Mouse (Mus musculus) T-helper 1 cell (primary cell): ENCODE results near the gene Prickle4.
"Not testable (repeated sequence)": the region's sequence is repeated elsewhere in the genome, so short reads cannot be mapped to it uniquely, and the experiment has no call there.

Source experiments
- in situ Hi-C: fragments of 300-600 bp; cut with MboI, MseI; formaldehyde crosslinking; loops from one replicate; pipeline ENCODE4 v1.15.1; 2025; ENCODE audit warnings: high pct_unique_total_duplicates

Prickle4 gene

DNA sequence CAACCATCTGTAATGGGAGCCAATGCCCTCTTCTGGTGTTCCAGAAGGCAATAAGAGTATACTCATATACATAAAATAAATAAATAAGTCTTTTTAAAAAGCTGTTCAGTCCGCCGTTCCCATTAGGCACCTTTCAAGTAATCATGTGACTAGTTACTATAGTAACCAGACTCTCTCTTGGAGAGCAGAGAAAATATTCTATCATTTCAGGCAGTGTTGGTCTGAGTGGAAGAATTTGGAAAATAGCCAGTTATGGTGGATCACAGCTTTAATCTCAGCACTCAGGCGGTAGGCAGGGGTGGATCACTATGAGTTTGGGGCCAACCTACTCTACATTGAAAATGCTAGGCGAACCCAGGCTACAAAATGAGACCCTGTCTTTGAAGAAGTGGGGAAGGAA lies 25.4 kb downstream of the Prickle4 start:
- in situ Hi-C loops: no loop called here

DNA sequence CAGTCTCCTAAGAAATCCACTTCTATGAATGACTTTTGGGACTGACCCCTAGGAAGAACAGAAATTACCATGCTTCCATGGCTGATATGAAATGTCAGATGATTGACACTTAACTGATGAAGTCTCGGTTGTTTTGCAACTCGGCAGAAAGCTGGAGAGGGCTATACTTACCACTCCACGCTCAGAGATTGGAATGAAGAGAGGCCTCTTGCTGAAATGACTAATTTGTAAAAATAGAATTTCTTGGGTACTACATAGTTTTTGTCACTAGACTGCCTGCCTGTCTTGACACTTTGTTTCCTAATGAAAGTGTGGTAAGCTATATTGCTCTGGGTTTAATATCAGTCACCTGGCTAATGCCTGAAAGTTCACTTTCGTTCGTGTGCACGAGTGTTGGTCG lies 30.1 kb downstream of the Prickle4 start:
- in situ Hi-C loops: no loop called here

DNA sequence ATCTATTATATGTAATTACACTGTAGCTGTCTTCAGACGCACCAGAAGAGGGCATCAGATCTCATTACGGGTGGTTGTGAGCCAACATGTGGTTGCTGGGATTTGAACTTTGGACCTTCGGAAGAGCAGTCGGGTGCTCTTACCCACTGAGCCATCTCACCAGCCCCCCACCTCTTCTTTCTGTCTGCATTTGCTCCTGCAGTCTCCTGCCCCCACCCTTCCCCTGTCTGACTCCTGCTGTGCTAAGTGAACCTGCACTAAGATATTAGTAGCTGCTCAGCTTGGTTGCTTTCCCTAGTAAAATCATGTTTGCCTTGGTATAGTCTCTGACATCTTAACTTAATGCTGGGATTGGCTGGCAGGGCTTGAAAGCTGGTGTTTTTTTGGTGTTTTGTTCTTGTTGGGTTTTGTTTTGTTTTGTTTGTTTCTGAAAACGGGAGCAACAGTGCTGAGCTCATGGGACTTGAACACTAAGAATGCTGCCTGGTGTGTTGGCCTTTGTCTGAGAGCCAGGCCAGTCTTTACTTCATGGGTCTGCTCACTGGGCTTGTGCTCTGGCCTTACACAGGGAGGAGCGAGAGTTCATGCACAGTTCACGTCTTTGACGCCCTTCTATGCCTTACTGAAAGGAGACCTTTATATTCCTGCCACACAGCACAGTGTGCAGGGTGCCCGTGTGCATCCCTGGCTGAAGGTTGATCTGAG lies 31.4 kb downstream of the Prickle4 start:
- in situ Hi-C loops: no loop called here

DNA sequence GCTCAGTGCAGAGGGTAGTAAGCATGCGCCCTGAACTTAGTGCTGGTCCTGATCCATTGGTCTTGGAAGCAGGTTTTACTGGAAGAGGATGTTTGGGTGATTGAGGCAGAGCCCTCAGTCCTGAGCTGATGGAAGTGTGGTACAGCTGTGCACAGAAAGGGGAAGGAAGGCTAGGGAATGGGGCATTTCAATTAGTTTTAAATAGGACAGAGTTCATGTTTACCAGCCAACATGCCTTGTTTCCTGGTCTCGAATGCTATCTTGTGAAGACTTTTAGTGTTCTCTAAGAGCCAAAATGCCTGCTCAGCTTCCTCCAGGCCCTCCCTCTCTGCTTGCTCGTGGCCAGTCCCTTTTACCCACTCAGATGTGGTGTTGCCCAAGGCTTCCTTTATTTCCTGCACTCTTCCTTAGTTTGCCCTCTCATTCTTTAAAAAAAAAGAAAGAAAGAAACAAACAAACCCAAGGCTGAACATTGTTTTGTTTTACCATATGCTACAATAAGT lies 35.7 kb downstream of the Prickle4 start:
- in situ Hi-C loops: no loop called here

DNA sequence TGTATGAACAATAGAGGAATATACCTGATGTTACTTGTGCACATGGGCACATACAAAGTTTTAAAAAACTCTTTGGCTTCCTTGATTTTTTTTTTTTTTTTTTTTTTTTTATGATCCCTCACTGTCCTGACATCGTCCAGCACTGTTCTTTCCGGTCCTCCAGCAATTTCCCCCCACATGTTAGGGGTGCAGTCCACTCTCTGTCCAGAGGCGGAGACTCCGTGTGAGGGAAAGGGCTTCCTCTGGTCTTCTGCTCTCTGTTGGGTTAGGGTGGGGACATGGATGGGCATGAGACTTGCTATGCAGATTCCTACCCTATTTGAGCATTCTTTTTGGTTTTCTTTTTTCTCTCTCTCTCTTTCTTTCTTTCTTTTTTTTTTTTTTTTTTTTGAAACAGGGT lies 36.6 kb downstream of the Prickle4 start:
- in situ Hi-C loops: no loop called here

DNA sequence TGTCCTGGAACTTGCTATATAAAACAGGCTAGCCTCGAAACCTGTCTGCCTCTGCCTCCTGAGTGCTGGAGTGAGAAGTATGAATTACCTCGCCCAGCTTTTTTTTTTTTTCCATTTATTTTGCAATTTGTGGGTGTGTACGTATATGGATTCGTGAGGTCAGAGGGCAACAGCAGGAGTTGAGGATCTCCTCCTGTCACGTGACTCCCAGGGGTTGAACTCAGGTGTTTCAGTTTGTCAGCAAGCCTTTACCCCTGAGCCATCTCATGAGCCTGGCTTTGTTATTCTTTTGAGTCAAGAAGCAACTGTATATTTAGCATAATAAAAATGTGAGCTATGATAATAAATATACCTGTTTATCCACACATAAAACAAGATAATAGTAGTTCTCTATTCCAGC lies 38.8 kb downstream of the Prickle4 start:
- in situ Hi-C loops: no loop called here

DNA sequence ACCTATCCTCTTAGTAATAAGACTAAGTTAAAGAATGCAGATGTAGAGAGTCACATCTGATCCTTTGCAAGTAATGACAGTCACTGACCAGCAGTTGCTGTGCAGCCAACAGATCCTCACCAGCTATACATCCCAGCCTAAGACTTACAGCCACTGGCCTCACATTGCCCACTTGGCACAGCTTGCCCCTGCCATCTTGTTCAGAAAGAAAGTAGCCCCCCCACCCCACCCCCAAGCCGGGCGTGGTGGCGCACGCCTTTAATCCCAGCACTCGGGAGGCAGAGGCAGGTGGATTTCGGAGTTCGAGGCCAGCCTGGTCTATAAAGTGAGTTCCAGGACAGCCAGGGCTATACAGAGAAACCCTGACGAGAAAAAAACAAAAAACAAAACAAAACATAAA lies 40.2 kb downstream of the Prickle4 start:
- in situ Hi-C loops: not testable (repeated sequence)

DNA sequence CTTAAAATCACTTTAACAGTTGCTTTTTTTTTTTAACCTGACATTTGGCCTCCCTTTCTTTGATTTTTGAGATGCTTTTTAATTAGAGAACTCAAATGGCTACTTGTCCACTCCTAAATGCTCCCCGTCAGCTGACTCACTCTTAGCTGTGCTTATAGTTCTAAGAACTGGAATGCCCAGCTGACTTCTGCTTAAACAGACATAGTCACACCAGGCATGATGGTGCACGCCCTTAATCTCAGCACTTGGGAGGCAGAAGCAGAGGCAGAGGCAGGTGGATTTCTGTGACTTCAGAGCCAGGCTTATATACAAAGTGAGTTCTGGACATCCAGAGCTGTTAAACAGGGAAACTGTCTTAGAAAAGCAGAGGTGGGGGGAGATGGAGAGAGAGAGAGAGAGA lies 42.6 kb downstream of the Prickle4 start:
- in situ Hi-C loops: no loop called here

DNA sequence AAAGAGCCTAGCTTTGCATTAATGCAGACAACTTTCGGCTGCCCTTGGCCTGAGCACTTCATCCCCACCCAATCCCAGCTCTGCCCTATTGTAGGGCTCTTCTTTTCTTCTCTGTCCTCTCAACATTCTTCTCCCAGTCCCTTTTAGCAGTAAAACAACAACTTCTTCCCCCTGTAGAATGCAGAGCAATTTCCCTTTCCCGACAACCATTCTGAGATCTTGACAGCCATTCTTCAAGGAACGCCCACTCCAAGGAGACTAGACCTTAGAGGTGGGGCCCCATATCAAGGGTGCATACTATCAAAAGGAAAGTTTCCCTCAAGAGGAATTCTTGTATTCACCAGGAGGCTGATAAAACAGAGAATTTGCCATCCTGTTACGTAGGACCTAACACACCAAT lies 45.6 kb downstream of the Prickle4 start:
- in situ Hi-C loops: no loop called here

DNA sequence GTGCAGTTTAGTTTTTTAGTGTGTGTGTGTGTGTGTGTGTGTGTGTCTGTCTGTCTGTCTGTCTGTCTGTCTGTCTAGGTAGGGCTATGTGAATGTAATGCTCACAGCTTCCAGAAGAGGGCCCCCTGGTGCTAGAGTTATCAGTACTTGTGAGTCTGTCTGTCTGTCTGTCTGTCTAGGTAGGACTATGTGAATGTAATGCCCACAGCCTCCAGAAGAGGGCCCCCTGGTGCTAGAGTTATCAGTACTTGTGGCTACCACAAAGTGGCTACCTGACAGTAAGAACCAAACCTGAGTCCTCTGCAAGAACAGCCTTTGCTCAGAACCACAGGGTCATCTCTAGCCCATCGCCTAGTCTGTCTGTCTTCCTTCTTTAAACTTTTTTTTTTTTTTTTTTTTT lies 47.9 kb downstream of the Prickle4 start:
- in situ Hi-C loops: no loop called here

DNA sequence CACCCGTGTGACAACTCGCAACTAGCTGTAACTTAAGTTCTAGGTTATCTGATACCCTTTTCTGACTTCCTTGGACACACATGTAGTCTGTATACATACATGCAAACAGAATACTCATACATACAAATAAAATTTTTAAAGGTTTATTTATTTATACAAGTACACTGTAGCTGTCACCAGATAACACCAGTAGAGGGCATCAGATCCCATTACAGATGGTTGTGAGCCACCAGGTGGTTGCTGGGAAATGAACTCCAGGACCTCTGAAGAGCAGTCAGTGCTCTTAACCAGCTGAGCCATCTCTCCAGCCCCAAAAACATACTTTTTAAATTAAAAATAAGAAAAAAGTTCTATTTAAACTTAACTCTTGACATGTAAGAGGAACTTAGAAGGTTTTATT lies 51.5 kb downstream of the Prickle4 start:
- in situ Hi-C loops: no loop called here
